Mouse (Mus musculus): ENCODE measurements around the gene Eif3g.

- TF ChIP-seq CTCF (IDR thresholded peaks at IDR 0.05; ENCODE audit: extremely low read depth, insufficient read depth, insufficient read length, insufficient replicate concordance): no peak
- TF ChIP-seq POLR2A (IDR thresholded peaks at IDR 0.05; ENCODE audit: low read depth, low read length): peak; percentile 89
Measured at GRCm38 (mm10) chr9:20887704-20888385, 10.6 kb downstream of the Eif3g start, which contains the start of gene Ppan.
